Mouse (Mus musculus): ENCODE results near the gene Lats1. TPM values are rescaled to one million over a fixed set of nuclear protein-coding genes. Genes with fewer than 3 reads are reported as not detected.
A peak's percentile ranks its signal among the peaks of the same experiment; 100 is the strongest.
"Not testable (repeated sequence)": the region's sequence is repeated elsewhere in the genome, so short reads cannot be mapped to it uniquely, and the experiment has no call there.

Gene Lats1
- total and polyA plus RNA-seq, 3 experiments = 4.9 to 38.0 (median 16.2) TPM

DNA sequence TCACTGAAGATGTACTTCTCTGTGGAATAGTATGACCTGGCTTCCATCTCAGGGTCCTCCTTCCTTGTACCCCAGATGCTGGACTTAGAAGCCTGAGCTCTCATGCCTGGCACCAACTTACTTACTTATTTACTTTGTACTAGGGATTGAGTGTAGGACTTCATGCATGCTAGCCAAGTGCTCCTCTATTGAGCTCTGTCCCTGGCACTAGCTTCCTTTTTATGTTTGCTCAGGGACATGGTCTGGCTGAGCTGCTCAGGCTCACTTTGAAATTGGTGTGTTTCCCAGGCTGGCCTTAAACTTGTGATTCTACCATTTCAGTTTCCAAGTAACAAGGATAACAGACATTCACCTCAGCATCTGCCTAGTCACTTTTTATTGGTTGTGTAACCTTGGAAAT, 56.1 kb downstream of the Lats1 start:
- no peak for DNase-seq (ENCODE audit: low spot score)
- ATAC-seq (ENCODE audit: extremely low read depth, insufficient number of reproducible peaks, low FRiP score, poor library complexity, severe bottlenecking) = no peak
- Histone ChIP-seq H3K27me3 (ENCODE audit: insufficient read depth, low read length) (no peaks in the 10 kb centered on the region), H3K9me3 (replicated peaks) (no peaks in the 10 kb centered on the region), H3K4me1 (ENCODE audit: insufficient read depth, low read depth, low read length) (peaks cover 12% of the 10 kb centered on the region; the same call in 1 of the 2 replicates), H3K4me3 (ENCODE audit: low read depth, low read length) (no peak overlapping the region), H3K36me3 (replicated peaks) (peaks cover 39% of the 10 kb centered on the region)
- no peak for TF ChIP-seq GATA2 (IDR thresholded peaks at IDR 0.05; ENCODE audit: borderline replicate concordance, low read depth, low read length)
- TF ChIP-seq TAL1 (conservative IDR thresholded peaks at IDR 0.05; ENCODE audit: low read depth, low read length) = no peak
- TF ChIP-seq POLR2AphosphoS5 (IDR thresholded peaks at IDR 0.05; ENCODE audit: insufficient replicate concordance, low read depth, low read length) = no peak
- TF ChIP-seq CTCF (IDR thresholded peaks at IDR 0.05; ENCODE audit: low read depth, low read length) = no peak
- TF ChIP-seq GATA1 (IDR thresholded peaks at IDR 0.05; ENCODE audit: borderline replicate concordance, low read length) = no peak

DNA sequence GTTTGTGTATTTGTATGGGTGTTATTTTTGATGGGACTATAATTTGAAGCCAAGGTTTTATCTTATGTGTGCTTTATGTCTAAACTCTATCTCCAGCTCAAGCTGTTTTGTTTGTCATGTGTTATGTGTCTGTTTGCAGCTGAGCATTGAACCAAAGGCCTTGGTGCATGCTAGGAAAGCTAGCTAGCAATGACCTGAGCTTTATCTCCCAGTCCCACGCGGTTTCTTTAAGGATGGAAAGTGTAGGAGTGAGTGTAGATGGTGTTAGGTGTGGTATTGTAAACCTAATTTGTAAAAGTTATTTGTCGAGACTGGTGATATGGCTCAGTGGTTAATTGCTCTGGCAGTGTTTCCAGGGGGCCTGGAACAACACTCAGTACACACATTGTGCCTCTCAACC, 56.9 kb downstream of the Lats1 start:
- Histone ChIP-seq H3K4me3 (ENCODE audit: low read depth, low read length) (no peak overlapping the region), H3K27me3 (ENCODE audit: insufficient read depth, low read length) (no peaks in the 10 kb centered on the region), H3K9me3 (replicated peaks) (no peaks in the 10 kb centered on the region), H3K36me3 (replicated peaks) (peaks cover 44% of the 10 kb centered on the region), H3K4me1 (ENCODE audit: insufficient read depth, low read depth, low read length) (peaks cover 12% of the 10 kb centered on the region; the same call in 1 of the 2 replicates)
- peak; percentile 54 for ATAC-seq (ENCODE audit: extremely low read depth, insufficient number of reproducible peaks, low FRiP score, poor library complexity, severe bottlenecking)
- TF ChIP-seq GATA1 (IDR thresholded peaks at IDR 0.05; ENCODE audit: borderline replicate concordance, low read length) = no peak
- TF ChIP-seq POLR2AphosphoS5 (IDR thresholded peaks at IDR 0.05; ENCODE audit: insufficient replicate concordance, low read depth, low read length) = no peak
- no peak for DNase-seq (ENCODE audit: low spot score)

DNA sequence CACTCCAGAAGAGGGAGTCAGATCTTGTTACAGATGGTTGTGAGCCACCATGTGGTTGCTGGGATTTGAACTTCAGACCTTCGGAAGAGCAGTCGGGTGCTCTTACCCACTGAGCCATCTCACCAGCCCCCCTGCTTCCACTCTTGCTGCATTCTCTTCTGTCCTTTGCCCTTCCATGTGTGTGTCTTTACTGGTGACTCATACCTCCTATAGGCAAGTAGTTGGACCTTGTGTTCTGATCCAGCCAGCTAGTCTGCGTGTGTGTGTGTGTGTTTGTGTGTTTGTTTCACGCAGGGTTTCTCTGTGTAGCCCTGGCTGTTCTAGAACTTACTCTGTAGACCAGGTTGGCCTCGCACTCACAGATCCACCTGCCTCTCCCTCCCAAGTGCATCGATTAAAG, 64.5 kb downstream of the Lats1 start:
- not testable (repeated sequence) for ATAC-seq (ENCODE audit: extremely low read depth, insufficient number of reproducible peaks, low FRiP score, poor library complexity, severe bottlenecking); H3K9me3 ChIP-seq (replicated peaks); H3K4me3 ChIP-seq (ENCODE audit: low read depth, low read length); DNase-seq (ENCODE audit: low spot score); H3K27me3 ChIP-seq (ENCODE audit: insufficient read depth, low read length)
- Histone ChIP-seq H3K36me3 (replicated peaks) (peaks cover 77% of the 10 kb centered on the region), H3K4me1 (ENCODE audit: insufficient read depth, low read depth, low read length) (peaks cover 23% of the 10 kb centered on the region)

DNA sequence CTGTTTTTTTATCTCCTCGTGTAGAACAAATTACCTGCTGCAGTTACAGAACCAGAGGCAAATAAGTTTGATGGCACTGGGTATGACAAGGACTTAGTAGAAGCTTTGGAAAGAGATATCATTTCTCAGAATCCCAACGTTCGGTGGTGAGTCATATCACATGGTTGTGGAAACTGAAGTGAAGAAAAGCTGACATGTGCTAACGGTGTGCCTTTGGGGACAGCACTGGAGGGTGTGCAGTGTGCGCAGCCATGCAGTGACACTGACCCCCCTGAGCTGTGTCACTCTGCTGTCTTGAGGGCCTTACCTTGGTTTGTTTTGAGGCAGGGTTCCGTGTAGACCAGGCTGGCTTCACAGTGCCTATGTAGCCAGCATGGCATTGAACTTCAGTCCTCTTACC, 67.7 kb downstream of the Lats1 start:
- H3K9me3 ChIP-seq (replicated peaks) = no peaks in the 10 kb centered on the region
- H3K4me3 ChIP-seq (ENCODE audit: low read depth, low read length) = peak overlapping the region; percentile 25; the same call in 1 of the 2 replicates
- DNase-seq (ENCODE audit: low spot score) (no peak), ATAC-seq (ENCODE audit: extremely low read depth, insufficient number of reproducible peaks, low FRiP score, poor library complexity, severe bottlenecking) (peak; percentile 84)
- H3K4me1 ChIP-seq (ENCODE audit: insufficient read depth, low read depth, low read length) = peaks cover 23% of the 10 kb centered on the region
- H3K36me3 ChIP-seq (replicated peaks) = peaks cover 76% of the 10 kb centered on the region
- no peaks in the 10 kb centered on the region for H3K27me3 ChIP-seq (ENCODE audit: insufficient read depth, low read length)
- TF ChIP-seq CTCF (IDR thresholded peaks at IDR 0.05; ENCODE audit: low read depth, low read length) (no peak), POLR2AphosphoS5 (IDR thresholded peaks at IDR 0.05; ENCODE audit: insufficient replicate concordance, low read depth, low read length) (no peak), TAL1 (conservative IDR thresholded peaks at IDR 0.05; ENCODE audit: low read depth, low read length) (no peak), GATA2 (IDR thresholded peaks at IDR 0.05; ENCODE audit: borderline replicate concordance, low read depth, low read length) (no peak), GATA1 (IDR thresholded peaks at IDR 0.05; ENCODE audit: borderline replicate concordance, low read length) (no peak)

DNA sequence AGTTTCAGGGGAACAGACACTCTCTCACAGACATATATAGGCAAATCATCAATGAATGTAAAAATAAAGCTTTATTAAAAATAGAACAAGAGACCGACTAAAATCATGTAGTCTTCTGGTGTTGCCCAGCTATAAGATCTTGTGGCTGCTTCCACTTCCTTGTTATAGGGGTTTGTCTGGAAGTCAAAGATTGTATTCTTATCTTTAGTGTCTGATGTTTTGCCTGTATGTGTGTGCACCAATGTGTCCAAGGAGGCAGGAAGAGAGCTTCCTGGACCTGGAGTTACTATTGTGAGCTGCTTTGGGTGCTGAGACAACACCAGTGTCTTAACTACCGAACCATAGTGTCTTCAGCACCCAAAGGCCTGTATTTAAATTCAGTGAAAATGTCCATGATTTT, 76.5 kb downstream of the Lats1 start:
- Histone ChIP-seq H3K27me3 (ENCODE audit: insufficient read depth, low read length) (no peaks in the 10 kb centered on the region), H3K4me3 (ENCODE audit: low read depth, low read length) (no peak overlapping the region), H3K36me3 (replicated peaks) (peaks cover 85% of the 10 kb centered on the region), H3K9me3 (replicated peaks) (no peaks in the 10 kb centered on the region), H3K4me1 (ENCODE audit: insufficient read depth, low read depth, low read length) (peaks cover 13% of the 10 kb centered on the region)
- ATAC-seq (ENCODE audit: extremely low read depth, insufficient number of reproducible peaks, low FRiP score, poor library complexity, severe bottlenecking) = peak; percentile 63
- peak; percentile 15 for DNase-seq (ENCODE audit: low spot score)
- TF ChIP-seq CTCF (IDR thresholded peaks at IDR 0.05; ENCODE audit: low read depth, low read length) = no peak
- TF ChIP-seq GATA2 (IDR thresholded peaks at IDR 0.05; ENCODE audit: borderline replicate concordance, low read depth, low read length) = no peak
- no peak for TF ChIP-seq GATA1 (IDR thresholded peaks at IDR 0.05; ENCODE audit: borderline replicate concordance, low read length)
- TF ChIP-seq POLR2AphosphoS5 (IDR thresholded peaks at IDR 0.05; ENCODE audit: insufficient replicate concordance, low read depth, low read length) = no peak
- peak; percentile 37; the same call in 1 of the 2 replicates for TF ChIP-seq TAL1 (conservative IDR thresholded peaks at IDR 0.05; ENCODE audit: low read depth, low read length)

Other genes starting within 250 kb of the Lats1 start
- gene Ulbp1, start 207.6 kb upstream of the Lats1 start, total RNA-seq (2014; fragmentation: Nextera tagmentation) = 3.8 and 7.1 TPM in 2 replicates
- 3.0 and 4.9 TPM in 2 replicates for gene Ulbp1, start 207.6 kb upstream of the Lats1 start, total RNA-seq (2017)
- gene Ulbp1, start 207.6 kb upstream of the Lats1 start, polyA plus RNA-seq (2012) = 0.04 and 0.09 TPM in 2 replicates
- gene Lrp11, start 91.4 kb upstream of the Lats1 start, total RNA-seq (2014; fragmentation: Nextera tagmentation) = not detected in 2 replicates
- 0.22 and 0.35 TPM in 2 replicates for gene Lrp11, start 91.4 kb upstream of the Lats1 start, total RNA-seq (2017)
- 0.14 and 0.21 TPM in 2 replicates for gene Lrp11, start 91.4 kb upstream of the Lats1 start, polyA plus RNA-seq (2012)
- 47.8 and 53.4 TPM in 2 replicates for gene Nup43, start 13.7 kb upstream of the Lats1 start, total RNA-seq (2014; fragmentation: Nextera tagmentation)
- gene Nup43, start 13.7 kb upstream of the Lats1 start, total RNA-seq (2017) = 37.9 and 40.5 TPM in 2 replicates
- 1.5 and 1.8 TPM in 2 replicates for gene Nup43, start 13.7 kb upstream of the Lats1 start, polyA plus RNA-seq (2012)
- 79.0 and 80.5 TPM in 2 replicates for gene Pcmt1, start 78 bp upstream of the Lats1 start, total RNA-seq (2014; fragmentation: Nextera tagmentation)
- gene Pcmt1, start 78 bp upstream of the Lats1 start, total RNA-seq (2017) = 109 and 117 TPM in 2 replicates
- gene Pcmt1, start 78 bp upstream of the Lats1 start, polyA plus RNA-seq (2012) = 43.0 and 55.8 TPM in 2 replicates
- 33.7 and 45.1 TPM in 2 replicates for gene Katna1, start 44.8 kb downstream of the Lats1 start, total RNA-seq (2014; fragmentation: Nextera tagmentation)
- 55.6 and 57.0 TPM in 2 replicates for gene Katna1, start 44.8 kb downstream of the Lats1 start, total RNA-seq (2017)
- 1.6 and 2.7 TPM in 2 replicates for gene Katna1, start 44.8 kb downstream of the Lats1 start, polyA plus RNA-seq (2012)
- gene Ginm1, start 111.6 kb downstream of the Lats1 start, total RNA-seq (2014; fragmentation: Nextera tagmentation) = 26.6 and 31.5 TPM in 2 replicates
- gene Ginm1, start 111.6 kb downstream of the Lats1 start, total RNA-seq (2017) = 30.1 and 30.5 TPM in 2 replicates
- 6.6 and 7.8 TPM in 2 replicates for gene Ginm1, start 111.6 kb downstream of the Lats1 start, polyA plus RNA-seq (2012)
- gene Ppil4, start 111.7 kb downstream of the Lats1 start, total RNA-seq (2014; fragmentation: Nextera tagmentation) = 62.1 and 73.9 TPM in 2 replicates
- gene Ppil4, start 111.7 kb downstream of the Lats1 start, total RNA-seq (2017) = 78.9 and 97.7 TPM in 2 replicates
- 2.7 and 7.3 TPM in 2 replicates for gene Ppil4, start 111.7 kb downstream of the Lats1 start, polyA plus RNA-seq (2012)
- gene Zc3h12d, start 151.3 kb downstream of the Lats1 start, total RNA-seq (2014; fragmentation: Nextera tagmentation) = not detected in 2 replicates
- under 0.01 and 0.06 TPM in 2 replicates for gene Zc3h12d, start 151.3 kb downstream of the Lats1 start, total RNA-seq (2017)
- not detected in 2 replicates for gene Zc3h12d, start 151.3 kb downstream of the Lats1 start, polyA plus RNA-seq (2012)

All from G1E (cell line).